Comparison of ENCODE assay signal across 28 mouse cellular contexts in genomic region chr7:66263421-66263820, GRCm38 (mm10).
DNase-seq lines count a peak whose midpoint lies in the region; ATAC-seq lines count a peak whose summit lies in the region.
"Had no signal": no experiment of that assay in that cellular context is flagged by ENCODE, and none has a peak within 500 bp of the region (broad histone marks: within the 10 kb centered on the region; RNA-seq: fewer than 3 reads in every experiment).

No protein-coding gene starts in this region.

- no peak overlapping the region for H3K4me3 ChIP-seq in hindbrain, embryonic 10.5 days
- no peak overlapping the region for H3K4me3 ChIP-seq in hindbrain, embryonic 12.5 days
- H3K4me3 ChIP-seq in embryonic facial prominence, embryonic 10.5 days = no peak overlapping the region
- H3K4me3 ChIP-seq in midbrain, embryonic 14.5 days (replicated peaks; ENCODE audit: low read depth, low read length) = no peak overlapping the region
- H3K4me3 ChIP-seq: forebrain, embryonic 10.5 days; forebrain, embryonic 13.5 days; heart, adult 2 months; heart, embryonic 10.5 days; heart, embryonic 13.5 days had no signal

- H3K4me1 ChIP-seq in hindbrain, embryonic 10.5 days (replicated peaks) = peaks cover 12% of the 10 kb centered on the region
- peaks cover 14% of the 10 kb centered on the region for H3K4me1 ChIP-seq in hindbrain, embryonic 12.5 days
- 0 out of 2 replicates have a peak, but pooled peaks cover 4% of the 10 kb centered on the region for H3K4me1 ChIP-seq in embryonic facial prominence, embryonic 10.5 days
- 0 out of 2 replicates have a peak, but pooled peaks cover 6% of the 10 kb centered on the region for H3K4me1 ChIP-seq in midbrain, embryonic 14.5 days (ENCODE audit: control insufficient read depth, insufficient read depth, low read length)
- H3K4me1 ChIP-seq: forebrain, embryonic 10.5 days had no signal

- H3K27me3 ChIP-seq in hindbrain, embryonic 10.5 days (ENCODE audit: insufficient read depth, poor library complexity, severe bottlenecking) = no peaks in the 10 kb centered on the region
- H3K27me3 ChIP-seq in hindbrain, embryonic 12.5 days = no peaks in the 10 kb centered on the region
- no peaks in the 10 kb centered on the region for H3K27me3 ChIP-seq in embryonic facial prominence, embryonic 10.5 days (replicated peaks; ENCODE audit: low read depth, poor library complexity, severe bottlenecking)
- H3K27me3 ChIP-seq in midbrain, embryonic 14.5 days (ENCODE audit: control insufficient read depth, insufficient read depth, low read length) = no peaks in the 10 kb centered on the region
- H3K27me3 ChIP-seq: CH12.LX; forebrain, embryonic 13.5 days; heart, embryonic 13.5 days; Patski had no signal

- H3K36me3 ChIP-seq in hindbrain, embryonic 10.5 days = no peaks in the 10 kb centered on the region
- no peaks in the 10 kb centered on the region for H3K36me3 ChIP-seq in hindbrain, embryonic 12.5 days
- peaks cover 9% of the 10 kb centered on the region for H3K36me3 ChIP-seq in embryonic facial prominence, embryonic 10.5 days (replicated peaks)
- H3K36me3 ChIP-seq in midbrain, embryonic 14.5 days (ENCODE audit: control insufficient read depth, insufficient read depth, low read length) = no peaks in the 10 kb centered on the region
- H3K36me3 ChIP-seq: forebrain, embryonic 10.5 days; G1E had no signal

- H3K9me3 ChIP-seq in hindbrain, embryonic 10.5 days = no peaks in the 10 kb centered on the region
- H3K9me3 ChIP-seq in hindbrain, embryonic 12.5 days (replicated peaks) = no peaks in the 10 kb centered on the region
- no peaks in the 10 kb centered on the region for H3K9me3 ChIP-seq in embryonic facial prominence, embryonic 10.5 days
- no peaks in the 10 kb centered on the region for H3K9me3 ChIP-seq in midbrain, embryonic 14.5 days (ENCODE audit: control insufficient read depth, low read length)
- H3K9me3 ChIP-seq: forebrain, embryonic 10.5 days; forebrain, embryonic 13.5 days; G1E; heart, embryonic 10.5 days; heart, embryonic 13.5 days had no signal

- no peak overlapping the region for H3K4me2 ChIP-seq in hindbrain, embryonic 12.5 days (replicated peaks)
- H3K4me2 ChIP-seq in midbrain, embryonic 14.5 days (ENCODE audit: low read length) = no peak overlapping the region
- H3K4me2 ChIP-seq: forebrain, embryonic 13.5 days; heart, embryonic 13.5 days; hindbrain, embryonic 14.5 days had no signal

- no peak for ATAC-seq in hindbrain, embryonic 12.5 days (ENCODE audit: low FRiP score)
- ATAC-seq in midbrain, embryonic 14.5 days (ENCODE audit: low FRiP score, low TSS enrichment) = no peak
- ATAC-seq: forebrain, embryonic 13.5 days; forebrain, embryonic 16.5 days; hindbrain, postnatal 0 days; Patski had no signal

- WGBS in hindbrain, embryonic 10.5 days = 76% methylated on average over 5 of the region's 5 CpGs
- WGBS in hindbrain, embryonic 12.5 days = 77% methylated on average over 5 of the region's 5 CpGs
- WGBS in embryonic facial prominence, embryonic 10.5 days = 71% methylated on average over 5 of the region's 5 CpGs
- WGBS in midbrain, embryonic 14.5 days = 74% methylated on average over 5 of the region's 5 CpGs

- H3K9ac ChIP-seq in hindbrain, embryonic 12.5 days = no peak overlapping the region
- no peak overlapping the region for H3K9ac ChIP-seq in midbrain, embryonic 14.5 days (replicated peaks; ENCODE audit: low read length)
- H3K9ac ChIP-seq: forebrain, embryonic 13.5 days; heart, embryonic 13.5 days; hindbrain, embryonic 14.5 days had no signal

- H3K27ac ChIP-seq in hindbrain, embryonic 10.5 days = peak overlapping the region; percentile 35
- no peak overlapping the region for H3K27ac ChIP-seq in hindbrain, embryonic 12.5 days
- peak overlapping the region; percentile 24; the same call in 1 of the 2 replicates for H3K27ac ChIP-seq in embryonic facial prominence, embryonic 10.5 days (replicated peaks)
- no peak overlapping the region for H3K27ac ChIP-seq in midbrain, embryonic 14.5 days (replicated peaks; ENCODE audit: low read depth, low read length)
- H3K27ac ChIP-seq: forebrain, embryonic 10.5 days; forebrain, embryonic 13.5 days; heart, adult 2 months; heart, embryonic 10.5 days; heart, embryonic 13.5 days; hindbrain, embryonic 14.5 days; hindbrain, postnatal 0 days had no signal

- intact Hi-C loops in left cerebral cortex, postnatal 14 days (cut with DNase I) = no loop called here

- no peak for DNase-seq in hindbrain, embryonic 10.5 days (ENCODE audit: low spot score)
- DNase-seq in thymus, postnatal 14 days = peak; percentile 20
- no peak for DNase-seq in thymus, adult 18-20 months
- no peak for DNase-seq in embryonic facial prominence, embryonic 10.5 days (ENCODE audit: low spot score)
- peak; percentile 16 to 21 for DNase-seq in thymus, postnatal 36 days
- no peak for DNase-seq in left cerebral cortex, postnatal 14 days (ENCODE audit: low spot score in 2 of 2)
- no peak for DNase-seq in midbrain, embryonic 14.5 days
- DNase-seq: adrenal gland, adult 2 months; adrenal gland, postnatal 14 days; cerebellum, adult 11 months; cerebellum, adult 2 months; cerebellum, postnatal 10 days; cerebellum, postnatal 36 days; embryo, embryonic 11 days; gastrocnemius, postnatal 10 days; gastrocnemius, postnatal 36 days; heart, adult 2 months had no signal

Comparison
In these comparisons a context has a peak if more than half of its experiments do, and no peak if none do; other contexts are left out.
1. DNase-seq: peak in thymus, postnatal 14 days (single experiment) and thymus, postnatal 36 days (2 of 2); none in hindbrain, embryonic 10.5 days (single experiment), thymus, adult 18-20 months (0 of 2), embryonic facial prominence, embryonic 10.5 days (single experiment), left cerebral cortex, postnatal 14 days (0 of 2) and midbrain, embryonic 14.5 days (single experiment).
2. H3K27ac ChIP-seq: peak in hindbrain, embryonic 10.5 days (single experiment) and embryonic facial prominence, embryonic 10.5 days (single experiment); none in hindbrain, embryonic 12.5 days (single experiment) and midbrain, embryonic 14.5 days (single experiment).